Mouse (Mus musculus) testis, adult 2 months (tissue): ENCODE results near the gene Tapt1.

Experiments used
- CTCF ChIP-seq: fragments of 200-500 bp; IDR thresholded peaks from 2 replicates; pipeline ENCODE4 v1.5.1; 2012; ENCODE audit warnings: low read depth, mild to moderate bottlenecking, inconsistent platforms, low read length, moderate library complexity; ENCODE audit not compliant: control insufficient read depth, insufficient read depth, insufficient replicate concordance
- POLR2A ChIP-seq: fragments of 200-500 bp; IDR thresholded peaks from 2 replicates; pipeline ENCODE4 v1.6.1; 2012; ENCODE audit warnings: low read depth, mild to moderate bottlenecking, inconsistent platforms, low read length, moderate library complexity; ENCODE audit not compliant: control insufficient read depth

DNA sequence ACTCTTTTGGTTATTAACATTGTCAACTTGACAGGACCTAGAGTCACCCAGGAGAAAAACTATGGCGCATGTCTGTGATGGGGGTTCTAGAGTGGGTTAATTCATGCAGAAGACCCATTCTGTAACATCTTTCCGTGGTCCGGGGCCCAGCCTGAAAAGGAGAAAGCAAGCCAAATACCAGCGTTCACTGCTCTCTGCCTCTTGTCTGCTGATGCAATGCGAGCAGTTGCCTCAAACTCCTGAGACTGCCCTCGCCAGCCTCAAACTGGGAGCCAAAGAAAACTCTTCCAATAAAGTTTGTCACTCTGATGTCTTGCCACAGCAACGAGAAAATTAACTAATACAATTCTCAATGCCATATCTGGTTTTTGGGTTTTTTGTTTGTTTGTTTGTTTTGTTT, 8.2 kb upstream of the Tapt1 start:
- TF ChIP-seq CTCF (no peak), POLR2A (no peak)
